ENCODE assay signal across 21 mouse cellular contexts in the genomic region with DNA sequence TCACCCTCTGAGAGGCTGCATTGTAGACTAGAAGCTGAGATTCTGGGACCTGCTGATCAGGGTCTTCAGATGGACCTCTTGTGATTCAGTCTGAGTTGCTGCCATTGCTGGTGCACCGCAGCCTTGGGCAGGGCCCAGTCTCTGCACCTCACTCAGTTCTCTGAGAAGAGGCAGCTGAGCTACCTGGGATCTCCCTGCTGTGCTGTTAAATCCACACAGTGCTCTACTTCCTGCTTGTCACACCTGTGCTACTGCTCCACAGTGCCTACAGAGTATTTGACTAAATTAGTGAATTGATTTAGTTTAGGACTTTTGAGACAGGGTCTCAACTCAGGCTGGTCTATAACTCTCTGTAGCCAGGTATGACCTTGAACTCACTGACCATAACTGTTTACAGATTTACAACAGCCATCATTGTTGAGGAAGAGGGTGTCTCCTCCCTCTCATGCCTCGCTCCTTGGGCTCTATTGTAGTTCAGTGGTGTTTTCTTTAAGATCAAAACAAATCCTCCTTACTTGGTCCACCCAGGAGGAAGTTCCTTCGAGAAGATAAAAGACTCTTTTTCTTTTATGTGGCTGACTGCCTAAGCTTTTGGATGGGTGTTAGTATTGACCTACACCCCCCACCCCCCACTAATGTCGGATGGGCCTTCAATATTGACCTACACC. TPM values are rescaled to one million over a fixed set of nuclear protein-coding genes. Genes with fewer than 3 reads are reported as not detected.
DNase-seq lines count a peak whose midpoint lies in the region; ATAC-seq and TF ChIP-seq lines count a peak whose summit lies in the region.
"Had no signal": no experiment of that assay in that cellular context is flagged by ENCODE, and none has a peak within 500 bp of the region (broad histone marks: within the 10 kb centered on the region; RNA-seq: fewer than 3 reads in every experiment).

No protein-coding gene starts in this region.

- no peaks in the 10 kb centered on the region for H3K9me3 ChIP-seq in limb, embryonic 13.5 days
- no peaks in the 10 kb centered on the region for H3K9me3 ChIP-seq in limb, embryonic 10.5 days (replicated peaks)
- no peaks in the 10 kb centered on the region for H3K9me3 ChIP-seq in MEL (replicated peaks; ENCODE audit: insufficient read depth, low read length)
- H3K9me3 ChIP-seq: forebrain, embryonic 12.5 days; neural tube, embryonic 13.5 days had no signal

- no peak overlapping the region for H3K4me2 ChIP-seq in limb, embryonic 13.5 days (replicated peaks)
- H3K4me2 ChIP-seq: forebrain, embryonic 12.5 days; heart, embryonic 11.5 days; neural tube, embryonic 13.5 days had no signal

- no peak for TF ChIP-seq CTCF in gastrocnemius, adult 2 months (IDR thresholded peaks at IDR 0.05)
- TF ChIP-seq CTCF in MEL (IDR thresholded peaks at IDR 0.05 in 2 of 3, conservative IDR thresholded peaks at IDR 0.05 in 1 of 3; ENCODE audit: control insufficient read depth in 1 of 3, insufficient read depth in 1 of 3, low read depth in 2 of 3, low read length in 3 of 3, poor library complexity in 1 of 3, severe bottlenecking in 1 of 3): no peak

- 0 out of 2 replicates have a peak overlapping the region, but pooled peaks have one; percentile 4 for H3K9ac ChIP-seq in limb, embryonic 13.5 days
- no peak overlapping the region for H3K9ac ChIP-seq in MEL (ENCODE audit: control insufficient read depth, low read depth, low read length, poor library complexity, severe bottlenecking)
- H3K9ac ChIP-seq: forebrain, embryonic 12.5 days; neural tube, embryonic 13.5 days had no signal

- TF ChIP-seq POLR2A in MEL (IDR thresholded peaks at IDR 0.05; ENCODE audit: control insufficient read depth in 1 of 2, insufficient read depth in 1 of 2, low read depth in 1 of 2, low read length in 2 of 2, poor library complexity in 1 of 2): no peak

- ATAC-seq in limb, embryonic 13.5 days (ENCODE audit: low FRiP score, low read depth): no peak

- peak overlapping the region; percentile 41; the same call in 1 of the 2 replicates for H3K27ac ChIP-seq in gastrocnemius, adult 2 months
- H3K27ac ChIP-seq in limb, embryonic 13.5 days: no peak overlapping the region
- no peak overlapping the region for H3K27ac ChIP-seq in limb, embryonic 10.5 days
- H3K27ac ChIP-seq in MEL (ENCODE audit: control insufficient read depth, low read depth, low read length): no peak overlapping the region
- H3K27ac ChIP-seq: forebrain, embryonic 12.5 days; macrophage; neural tube, embryonic 13.5 days had no signal

- 0 out of 2 replicates have a peak, but pooled peaks cover 7% of the 10 kb centered on the region for H3K4me1 ChIP-seq in limb, embryonic 13.5 days
- peaks cover 7% of the 10 kb centered on the region for H3K4me1 ChIP-seq in limb, embryonic 10.5 days
- H3K4me1 ChIP-seq in MEL (ENCODE audit: control insufficient read depth in 1 of 2, insufficient read depth in 2 of 2, low read length in 2 of 2): peaks cover 34 to 54% of the 10 kb centered on the region in 2 experiments
- H3K4me1 ChIP-seq: forebrain, embryonic 12.5 days had no signal

- TF ChIP-seq RAD21 in MEL (IDR thresholded peaks at IDR 0.05; ENCODE audit: low read depth, low read length): no peak

- no peak overlapping the region for H3K4me3 ChIP-seq in gastrocnemius, adult 2 months
- no peak overlapping the region for H3K4me3 ChIP-seq in limb, embryonic 13.5 days
- H3K4me3 ChIP-seq in limb, embryonic 10.5 days: no peak overlapping the region
- H3K4me3 ChIP-seq in MEL (ENCODE audit: control insufficient read depth in 1 of 2, insufficient read depth in 1 of 2, low read depth in 2 of 2, low read length in 2 of 2): no peak overlapping the region
- H3K4me3 ChIP-seq: forebrain, embryonic 12.5 days; neural tube, embryonic 13.5 days had no signal

- peaks cover 24% of the 10 kb centered on the region; the same call in 1 of the 2 replicates for H3K79me2 ChIP-seq in MEL (ENCODE audit: control insufficient read depth, insufficient read depth, low read length, poor library complexity)

- H3K36me3 ChIP-seq in limb, embryonic 13.5 days: peaks cover 25% of the 10 kb centered on the region
- H3K36me3 ChIP-seq in limb, embryonic 10.5 days: peaks cover 24% of the 10 kb centered on the region
- peaks cover 18 to 41% of the 10 kb centered on the region in 2 experiments for H3K36me3 ChIP-seq in MEL (ENCODE audit: control insufficient read depth in 1 of 2, insufficient read depth in 2 of 2, low read length in 2 of 2)

- no peak for DNase-seq in gastrocnemius, adult 2 months
- DNase-seq in gastrocnemius, postnatal 36 days: no peak
- no peak for DNase-seq in limb, embryonic 10.5 days (ENCODE audit: low spot score)
- DNase-seq in MEL (ENCODE audit: low read depth, low spot score): peak; percentile 55
- DNase-seq in naive thymus-derived CD4-positive, alpha-beta T cell, adult 2 months (ENCODE audit: low read depth): peak; percentile 61
- no peak for DNase-seq in adrenal gland, adult 8-10 months
- DNase-seq in urinary bladder, adult 18-20 months (ENCODE audit: low spot score in 2 of 2): no peak
- DNase-seq: adrenal gland, adult 2 months; cerebellum, adult 11 months; cerebellum, postnatal 14 days; heart, postnatal 4 days; kidney, postnatal 10 days; lung, adult 2 months; right cerebral cortex, postnatal 25 days; thymus, postnatal 4 days had no signal

- peak in 1 of 2 experiments; percentile 54; a peak in 2 of 4 replicates for TF ChIP-seq EP300 in MEL (IDR thresholded peaks at IDR 0.05; ENCODE audit: low read depth in 1 of 2, low read length in 2 of 2)

- WGBS in limb, embryonic 13.5 days: 71% methylated on average over 4 of the region's 4 CpGs
- WGBS in limb, embryonic 10.5 days: 65% methylated on average over 4 of the region's 4 CpGs

- no peaks in the 10 kb centered on the region for H3K27me3 ChIP-seq in limb, embryonic 13.5 days
- H3K27me3 ChIP-seq in limb, embryonic 10.5 days (ENCODE audit: low read depth, poor library complexity, severe bottlenecking): no peaks in the 10 kb centered on the region
- H3K27me3 ChIP-seq in MEL (ENCODE audit: control insufficient read depth in 1 of 2, insufficient read depth in 2 of 2, low read length in 2 of 2): no peaks in the 10 kb centered on the region
- H3K27me3 ChIP-seq: CH12.LX; forebrain, embryonic 12.5 days; neural tube, embryonic 13.5 days had no signal

- intact Hi-C loops in gastrocnemius, adult 2 months (cut with DNase I): no loop called here
- intact Hi-C loops in gastrocnemius, postnatal 36 days (cut with DNase I): no loop called here

TF ChIP-seq in MEL, 35 proteins besides CTCF, POLR2A, EP300 and RAD21:
- peak; percentile 28; the same call in 1 of the 2 replicates for TF ChIP-seq GATA1 (IDR thresholded peaks at IDR 0.05; ENCODE audit: low read depth, low read length)
- 0 out of 2 replicates have a peak, but pooled peaks have one; percentile 51 for TF ChIP-seq SIN3A (IDR thresholded peaks at IDR 0.05; ENCODE audit: low read length)
- TF ChIP-seq MXI1 (IDR thresholded peaks at IDR 0.05; ENCODE audit: low read depth, low read length): 0 out of 2 replicates have a peak, but pooled peaks have one; percentile 38
- no peak for TF ChIP-seq USF2 (IDR thresholded peaks at IDR 0.05; ENCODE audit: borderline replicate concordance in 1 of 2, insufficient read depth in 1 of 2, low read depth in 1 of 2, low read length in 2 of 2)
- 0 out of 2 replicates have a peak, but pooled peaks have one; percentile 17 for TF ChIP-seq RCOR1 (IDR thresholded peaks at IDR 0.05; ENCODE audit: low read depth, low read length)

RNA-seq across cellular contexts. Expression of a gene that starts 30.5 kb away (rescaled TPM):
- 10 to 100 TPM; 38.2 to 41.8 TPM for total RNA-seq in gastrocnemius, adult 2 months (2021)
- total RNA-seq in gastrocnemius, postnatal 36 days (2021): 10 to 100 TPM; 36.8 to 37.2 TPM
- 72.5 and 77.0 TPM in 2 replicates for polyA plus RNA-seq in limb, embryonic 13.5 days (2015; fragmentation: Nextera tagmentation; extraction: Ambion mirVana)
- 71.7 and 79.7 TPM in 2 replicates for polyA plus RNA-seq in limb, embryonic 10.5 days (2016; fragmentation: Nextera tagmentation; extraction: Ambion mirVana)
- 110 and 117 TPM in 2 replicates for total RNA-seq in MEL (2012; rRNA removed)
- 100 to 1,000 TPM; 237 to 832 TPM for polyA plus RNA-seq in MEL (2012; ENCODE audit: insufficient read depth in 1 of 2, insufficient read length in 2 of 2, low read depth in 1 of 2, low replicate concordance in 2 of 2, missing spikeins in 1 of 2)
- total RNA-seq in adrenal gland, adult 8-10 months (2022): 100 to 1,000 TPM; 106 to 132 (median 114) TPM

RNA-seq across cellular contexts. Expression of a gene that starts 43.6 kb away (rescaled TPM):
- 1 to 10 TPM; 7.0 to 8.4 TPM for total RNA-seq in gastrocnemius, adult 2 months (2021)
- total RNA-seq in gastrocnemius, postnatal 36 days (2021): 1 to 10 TPM; 5.2 to 6.2 TPM
- 49.5 and 52.2 TPM in 2 replicates for polyA plus RNA-seq in limb, embryonic 13.5 days (2015; fragmentation: Nextera tagmentation; extraction: Ambion mirVana)
- polyA plus RNA-seq in limb, embryonic 10.5 days (2016; fragmentation: Nextera tagmentation; extraction: Ambion mirVana): 66.2 and 79.0 TPM in 2 replicates
- total RNA-seq in MEL (2012; rRNA removed): 173 and 199 TPM in 2 replicates
- 100 to 1,000 TPM in 1 of 2 experiments, not detected in 1; 244 TPM for polyA plus RNA-seq in MEL (2012; ENCODE audit: insufficient read depth in 1 of 2, insufficient read length in 2 of 2, low read depth in 1 of 2, low replicate concordance in 2 of 2, missing spikeins in 1 of 2)
- 10 to 100 TPM; 18.2 to 23.4 (median 19.0) TPM for total RNA-seq in adrenal gland, adult 8-10 months (2022)

RNA-seq across cellular contexts. Expression of a gene that starts 54.8 kb away (rescaled TPM):
- total RNA-seq in gastrocnemius, adult 2 months (2021): 10 to 100 TPM; 28.9 to 35.8 TPM
- total RNA-seq in gastrocnemius, postnatal 36 days (2021): 10 to 100 TPM; 24.4 to 34.9 TPM
- 135 and 138 TPM in 2 replicates for polyA plus RNA-seq in limb, embryonic 13.5 days (2015; fragmentation: Nextera tagmentation; extraction: Ambion mirVana)
- polyA plus RNA-seq in limb, embryonic 10.5 days (2016; fragmentation: Nextera tagmentation; extraction: Ambion mirVana): 130 and 137 TPM in 2 replicates
- 128 and 146 TPM in 2 replicates for total RNA-seq in MEL (2012; rRNA removed)
- 10 to 100 TPM in 1 of 2 experiments, not detected in 1; 89.4 TPM for polyA plus RNA-seq in MEL (2012; ENCODE audit: insufficient read depth in 1 of 2, insufficient read length in 2 of 2, low read depth in 1 of 2, low replicate concordance in 2 of 2, missing spikeins in 1 of 2)
- 10 to 100 TPM; 33.2 to 41.1 (median 37.1) TPM for total RNA-seq in adrenal gland, adult 8-10 months (2022)

Comparison
In these comparisons a context has a peak if more than half of its experiments do, and no peak if none do; other contexts are left out.
1. DNase-seq: peak in MEL (single experiment) and naive thymus-derived CD4-positive, alpha-beta T cell, adult 2 months (single experiment); none in gastrocnemius, adult 2 months (single experiment), gastrocnemius, postnatal 36 days (0 of 2), limb, embryonic 10.5 days (single experiment), adrenal gland, adult 8-10 months (single experiment) and urinary bladder, adult 18-20 months (0 of 2).